ENCODE assay signal across 8 mouse cellular contexts in genomic region chr11:5861678-5862393, GRCm38 (mm10). TPM values are rescaled to one million over a fixed set of nuclear protein-coding genes. Genes with fewer than 3 reads are reported as not detected.
DNase-seq lines count a peak whose midpoint lies in the region; ATAC-seq and TF ChIP-seq lines count a peak whose summit lies in the region.
"Had no signal": no experiment of that assay in that cellular context is flagged by ENCODE, and none has a peak within 500 bp of the region (broad histone marks: within the 10 kb centered on the region; RNA-seq: fewer than 3 reads in every experiment).

Gene Aebp1 (plus strand): TSS chr11:5861947.

- no peak for TF ChIP-seq CTCF in Patski (IDR thresholded peaks at IDR 0.05)
- no peak for TF ChIP-seq CTCF in brain, embryonic 14.5 days (IDR thresholded peaks at IDR 0.05; ENCODE audit: borderline replicate concordance, extremely low read depth, insufficient read depth, insufficient read length)

- H3K9me3 ChIP-seq in limb, embryonic 15.5 days, result no peaks in the 10 kb centered on the region

- H3K4me1 ChIP-seq in limb, embryonic 15.5 days, result peaks cover 29% of the 10 kb centered on the region

- no peak for DNase-seq in Patski (ENCODE audit: low read depth, low spot score)
- peak; percentile 24 for DNase-seq in brain, embryonic 14.5 days (ENCODE audit: low read depth)
- peak; percentile 67 to 80 for DNase-seq in gastrocnemius, postnatal 4 days (ENCODE audit: low spot score in 2 of 2)
- DNase-seq in yolk sac, embryonic 10.5 days (ENCODE audit: low spot score), result peak; percentile 71

- H3K9ac ChIP-seq in limb, embryonic 15.5 days, result peak within 1 kb of the TSS; percentile 51

- CTCF ChIA-PET in Patski (lab: Charles Lee), result interaction anchor here (1.2 to 1.4 kb wide), 2 partner anchors 16 to 25 kb away, joined by 4 to 6 read pairs; no protein-coding TSS in a partner anchor

- in situ Hi-C loops in Patski (cut with MboI; ENCODE audit: low pct_unique_long_range_greater_than_20kb), result loop anchor here (25.0 kb wide), 1 partner anchor 1575 kb away; no protein-coding TSS in a partner anchor

- no peak for TF ChIP-seq POLR2A in brain, embryonic 14.5 days (IDR thresholded peaks at IDR 0.05; ENCODE audit: borderline replicate concordance, extremely low read depth, insufficient read depth, insufficient read length, poor library complexity, severe bottlenecking)
- TF ChIP-seq POLR2A in myocyte (IDR thresholded peaks at IDR 0.05; ENCODE audit: insufficient read length, low read depth), result peak; percentile 67

- H3K4me3 ChIP-seq in limb, embryonic 15.5 days, result peak within 1 kb of the TSS; percentile 55
- peak within 1 kb of the TSS; percentile 52 for H3K4me3 ChIP-seq in myocyte

- POLR2A ChIA-PET in Patski (lab: Charles Lee), result interaction anchor here (1.0 to 2.2 kb wide), 2 partner anchors 12 to 24 kb away, joined by 3 to 7 read pairs; partner anchors contain the start of gene Polm

- H3K27me3 ChIP-seq in Patski, result no peaks in the 10 kb centered on the region
- H3K27me3 ChIP-seq in limb, embryonic 15.5 days, result 0 out of 2 replicates have a peak, but pooled peaks cover 7% of the 10 kb centered on the region
- no peaks in the 10 kb centered on the region for H3K27me3 ChIP-seq in myocyte (ENCODE audit: control insufficient read depth, insufficient read depth, insufficient read length)

- peak within 1 kb of the TSS; percentile 85 for H3K4me2 ChIP-seq in limb, embryonic 15.5 days
- peak within 1 kb of the TSS; percentile 97 for H3K4me2 ChIP-seq in myocyte (ENCODE audit: low read depth)

- ATAC-seq in Patski, result no peak
- ATAC-seq in inflammation-experienced regulatory T-cells, adult 6 months, result peak; percentile 46
- ATAC-seq in limb, embryonic 15.5 days (ENCODE audit: insufficient number of reproducible peaks, low FRiP score, low TSS enrichment, low read depth), result peak; percentile 67; the same call in 1 of the 2 replicates

- H3K36me3 ChIP-seq in limb, embryonic 15.5 days, result peaks cover 23% of the 10 kb centered on the region
- peaks cover 6% of the 10 kb centered on the region for H3K36me3 ChIP-seq in myocyte (ENCODE audit: control insufficient read depth, insufficient read depth)

- H3ac ChIP-seq in myocyte (ENCODE audit: control insufficient read depth, insufficient read length), result peak within 1 kb of the TSS; percentile 16

- peak within 1 kb of the TSS; percentile 58 for H3K27ac ChIP-seq in limb, embryonic 15.5 days
- H3K27ac ChIP-seq: macrophage had no signal

- WGBS in limb, embryonic 15.5 days, result 2% methylated on average over 49 of the region's 59 CpGs

- H3K79me2 ChIP-seq in myocyte (ENCODE audit: control insufficient read depth, insufficient read depth), result peaks cover 10% of the 10 kb centered on the region

TF ChIP-seq in myocyte, 11 proteins besides CTCF, POLR2A, EP300 and RAD21:
- TF ChIP-seq TCF12 (IDR thresholded peaks at IDR 0.05; ENCODE audit: insufficient read depth, poor library complexity, severe bottlenecking), result no peak
- TF ChIP-seq TCF3 (IDR thresholded peaks at IDR 0.05; ENCODE audit: insufficient read length, low read depth), result no peak
- TF ChIP-seq POLR2AphosphoS2 (IDR thresholded peaks at IDR 0.05; ENCODE audit: insufficient read length, low read depth), result peak; percentile 62
- TF ChIP-seq MYOG (IDR thresholded peaks at IDR 0.05; ENCODE audit: control insufficient read depth in 1 of 3, insufficient read depth in 1 of 3, insufficient read length in 2 of 3, low read depth in 2 of 3), result peak in 1 of 3 experiments; percentile 14

RNA-seq across cellular contexts. Expression of gene Aebp1, which starts in this region (rescaled TPM):
- polyA plus RNA-seq in Patski (2021), result 12.5 TPM
- polyA plus RNA-seq in brain, embryonic 14.5 days (2012; rRNA removed), result 6.6 and 18.7 TPM in 2 replicates
- total RNA-seq in gastrocnemius, postnatal 4 days (2021), result 10 to 100 TPM; 60.9 to 68.2 TPM
- under 1 TPM in 2 of 3 experiments, not detected in 1; 0.13 to 0.90 TPM for polyA plus RNA-seq in inflammation-experienced regulatory T-cells, adult 6 months (2017; shearing (Covaris generic))
- 78.4 and 83.4 TPM in 2 replicates for polyA plus RNA-seq in limb, embryonic 15.5 days (2015; fragmentation: Nextera tagmentation; extraction: Ambion mirVana)
- 103 TPM for polyA plus RNA-seq in myocyte (2012; fragmentation: generic; extraction: Trizol)

Comparison
In these comparisons a context has a peak if more than half of its experiments do, and no peak if none do; other contexts are left out.
1. Peak in ATAC-seq in inflammation-experienced regulatory T-cells, adult 6 months; RNA of the gene not detected or under 1 TPM.